Mouse (Mus musculus): ENCODE data around the gene Actl9.

The Actl9 gene

DNA sequence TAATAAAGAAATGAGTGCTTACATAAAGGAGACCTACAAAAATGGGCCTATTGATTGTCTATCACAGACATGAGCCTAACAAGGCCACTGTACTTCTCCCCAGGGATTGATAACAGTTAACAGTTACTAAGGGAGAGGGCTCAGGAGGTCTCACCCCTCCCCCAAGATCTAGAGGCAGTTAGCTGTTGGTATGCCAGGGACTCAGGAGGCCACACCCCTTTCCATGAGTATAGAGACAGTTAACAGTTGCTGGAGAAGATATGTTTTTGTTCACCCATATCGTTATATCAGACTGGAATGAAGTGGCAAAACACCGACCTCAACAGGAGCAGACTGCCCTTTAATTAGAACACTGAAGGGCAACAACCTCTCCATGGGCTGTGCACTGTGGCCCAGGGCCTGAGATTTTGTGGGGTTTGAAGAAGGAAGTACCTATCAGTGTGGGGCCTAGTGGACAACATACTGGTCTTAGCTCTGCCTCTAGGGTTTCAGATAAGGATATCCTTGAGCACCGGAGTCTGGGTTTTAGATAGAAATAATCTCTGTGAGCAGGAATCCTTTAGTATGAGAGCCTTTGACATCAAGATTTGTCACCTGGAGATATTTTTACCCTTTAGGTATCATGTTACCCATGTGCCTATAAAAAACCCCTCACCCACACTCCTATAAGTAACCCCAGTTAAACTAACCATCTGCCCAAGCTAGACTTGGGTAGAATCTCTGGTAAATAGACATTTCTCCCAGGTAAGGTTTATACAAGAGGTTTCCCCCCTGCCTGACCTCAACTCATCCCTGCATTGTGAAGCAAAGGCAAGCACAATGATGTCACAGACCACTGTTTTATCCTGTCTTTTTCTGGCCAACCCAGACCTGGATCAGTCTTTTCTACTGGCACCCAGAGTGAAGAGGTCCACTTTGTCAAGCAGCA lies at the start of gene Actl9:
Actl9 (plus strand) TSS at position 878 of the 928 bp plus-strand sequence.
- DNase-seq: no peak

DNA sequence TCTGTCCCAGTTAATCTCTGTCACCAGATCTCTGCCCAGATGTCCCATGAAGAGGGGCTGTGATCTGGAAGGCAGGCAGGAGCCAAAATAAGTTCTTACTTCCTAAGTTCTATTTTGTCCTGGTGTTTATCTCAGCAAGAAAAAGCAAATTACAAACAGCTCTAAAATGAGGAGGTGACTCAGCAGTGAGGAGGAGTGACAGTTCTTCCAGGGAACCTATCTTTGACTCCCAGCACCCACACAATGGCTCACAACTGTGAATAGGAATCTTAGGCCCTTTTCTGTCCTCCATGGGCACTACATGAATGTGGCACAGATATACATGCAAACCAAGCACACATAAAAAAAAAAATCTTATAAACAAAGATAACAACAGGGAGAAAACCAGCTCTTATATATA lies 47.0 kb upstream of the Actl9 start:
- no peak for DNase-seq

DNA sequence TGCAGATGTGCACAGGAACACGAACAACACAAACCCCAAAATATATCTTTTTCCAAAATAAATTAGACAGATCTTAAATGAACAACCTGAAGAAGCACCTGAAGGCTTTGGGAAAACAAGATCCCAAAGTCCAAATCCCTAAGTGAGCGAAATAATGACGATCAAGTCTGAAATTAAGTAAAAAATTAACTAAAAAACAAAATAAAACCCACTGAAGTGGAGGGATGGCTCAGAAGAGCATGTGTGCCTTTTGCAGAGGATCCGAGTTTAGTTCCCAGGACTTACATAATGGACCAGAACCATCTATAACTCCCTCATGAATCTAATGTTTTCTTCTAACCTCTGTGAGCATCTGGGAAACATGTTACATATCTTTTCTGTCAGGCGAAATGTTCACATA lies 40.4 kb upstream of the Actl9 start:
- DNase-seq: no peak

DNA sequence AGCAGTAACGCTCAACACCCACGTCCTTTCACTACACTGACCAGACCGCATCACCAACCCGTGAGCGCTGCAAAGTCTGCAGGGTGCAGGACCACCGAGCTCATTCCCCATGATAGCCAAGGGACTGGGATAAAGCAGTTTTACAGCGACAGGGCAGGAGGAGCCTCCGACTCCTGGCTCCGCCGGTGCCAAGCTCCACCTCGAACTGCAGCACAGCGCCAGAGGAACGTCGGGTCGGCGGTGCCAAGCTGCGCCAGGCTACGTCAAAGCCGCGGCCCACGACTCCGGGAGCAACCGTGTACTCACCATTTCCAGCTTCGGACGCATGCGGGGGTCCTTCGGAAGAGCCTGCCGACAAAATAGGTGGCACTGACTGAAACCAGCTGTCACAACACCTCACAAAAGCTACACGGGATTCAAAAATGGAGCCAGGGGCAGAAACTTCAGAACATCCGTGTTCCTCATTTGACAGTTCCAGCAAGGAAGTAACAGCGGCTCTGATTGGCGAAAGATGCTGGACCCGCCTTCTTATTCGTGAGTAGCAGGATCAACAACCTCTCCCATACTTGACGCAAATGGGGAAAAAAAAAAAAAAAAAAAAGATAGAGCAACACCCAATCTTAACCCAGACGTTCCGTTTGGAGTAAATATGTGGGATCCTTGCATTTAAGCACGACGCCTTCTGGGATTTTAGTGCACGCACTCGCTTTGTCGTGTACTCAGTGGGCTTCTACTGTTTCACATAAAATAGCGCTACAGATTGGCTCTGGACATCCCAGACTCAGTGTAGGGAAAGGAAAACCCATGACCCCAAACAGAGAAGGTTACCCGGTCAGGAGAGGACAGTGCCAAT lies 38.3 kb upstream of the Actl9 start, which contains the start of gene Zfp101:
Zfp101 (minus strand) TSS at position 460 of the 853 bp plus-strand sequence.
- DNase-seq: peak; percentile 87

DNA sequence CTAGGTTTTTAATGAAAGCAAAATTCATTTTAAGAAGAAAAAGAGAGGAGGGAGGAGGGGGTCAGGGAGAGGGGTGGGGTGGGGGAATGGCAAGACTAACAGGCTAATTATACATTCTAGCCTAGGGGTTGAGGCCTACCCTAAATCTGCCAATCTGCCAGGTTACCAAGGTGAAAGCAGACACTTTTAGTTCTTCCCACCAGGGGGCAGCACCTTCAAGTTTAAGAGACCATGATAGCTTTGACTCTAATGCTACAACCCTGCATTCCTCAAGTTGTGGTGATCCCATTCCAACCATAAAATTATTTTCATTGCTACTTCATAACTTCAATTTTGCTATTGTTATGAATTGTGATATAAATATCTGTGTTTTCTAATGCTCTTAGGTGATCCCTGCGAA lies 6.5 kb downstream of the Actl9 start:
- peak; percentile 85 for DNase-seq

DNA sequence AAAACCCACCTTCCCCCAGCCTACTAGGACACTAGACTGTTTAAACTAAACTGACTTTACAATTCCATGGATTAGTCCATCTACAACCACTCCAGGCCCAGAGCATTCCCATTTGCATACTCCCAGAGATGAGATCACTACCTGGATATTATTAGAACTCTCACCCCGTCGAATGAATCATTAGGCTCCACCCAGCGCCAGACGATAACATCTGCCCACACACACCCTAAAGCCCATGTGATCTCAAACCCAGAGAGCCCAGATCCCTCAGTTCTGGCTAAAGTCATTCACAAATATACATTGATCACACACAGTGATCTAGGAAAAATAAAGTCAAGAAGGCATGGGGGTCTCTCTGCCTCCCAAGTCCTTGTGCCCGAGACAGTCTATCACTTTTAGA lies 7.2 kb downstream of the Actl9 start:
- no peak for DNase-seq

DNA sequence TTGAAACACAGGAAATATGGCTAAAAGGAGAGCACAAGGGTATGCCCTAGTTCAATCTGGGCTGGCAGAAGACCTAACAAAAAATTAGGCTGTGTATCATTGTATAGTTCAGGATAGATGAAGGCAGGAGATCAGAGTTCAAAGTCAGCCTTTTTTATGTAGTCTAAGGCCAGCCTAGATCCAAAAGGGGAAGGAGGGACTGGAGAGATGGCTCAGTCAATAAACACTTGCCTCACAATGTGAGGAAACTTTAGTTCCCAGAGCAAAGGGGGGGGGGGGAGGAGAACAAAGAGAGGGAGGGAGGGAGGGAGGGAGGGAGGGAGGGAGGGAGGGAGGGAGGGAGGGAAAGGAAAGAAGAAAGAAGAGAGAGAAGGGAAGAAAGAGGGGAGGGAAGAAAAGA lies 8.5 kb downstream of the Actl9 start:
- DNase-seq: no peak

DNA sequence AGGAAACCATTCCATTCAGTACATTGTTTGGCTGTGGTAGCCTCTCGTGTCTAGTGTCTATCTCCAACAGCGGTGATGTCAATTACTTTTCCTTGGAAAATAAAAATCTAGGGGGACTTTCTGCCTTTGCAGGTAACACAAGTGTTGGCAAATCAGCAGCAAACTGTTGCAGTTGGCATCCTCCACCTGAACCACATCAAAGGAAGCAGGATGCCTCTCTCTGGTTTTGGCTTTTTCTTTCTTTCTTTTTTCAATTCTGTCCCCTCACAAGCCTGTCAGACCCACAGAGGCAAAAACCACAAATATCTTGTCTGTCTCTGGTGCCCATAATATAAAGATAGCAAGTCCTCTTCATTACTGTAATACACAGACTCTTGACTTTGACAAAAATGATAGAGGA lies 23.9 kb downstream of the Actl9 start:
- no peak for DNase-seq

DNA sequence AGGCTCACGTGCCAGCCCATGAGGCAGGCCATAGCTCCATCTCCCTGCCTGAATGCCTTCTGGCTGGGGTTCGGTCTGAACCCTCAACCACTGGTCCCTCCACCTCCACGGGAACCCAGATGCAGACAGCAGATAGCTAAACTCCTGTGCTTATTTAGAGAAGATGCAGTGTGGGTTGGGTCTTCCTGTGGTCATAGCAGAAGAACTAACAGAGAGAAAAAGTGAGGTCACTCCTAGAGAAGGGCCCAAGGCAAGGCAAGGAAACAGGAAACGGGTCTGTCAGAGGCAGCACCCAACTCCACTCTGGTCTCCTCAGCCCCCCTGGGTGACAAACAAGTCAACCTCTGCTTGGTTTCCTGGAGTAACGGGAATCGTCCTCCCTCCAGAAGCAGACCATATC lies 38.5 kb downstream of the Actl9 start:
- DNase-seq: no peak
